In genomic region chr4:47037321-47037657, GRCm38 (mm10) we compare ENCODE assay signal across 8 mouse cellular contexts. TPM values are rescaled to one million over a fixed set of nuclear protein-coding genes. Genes with fewer than 3 reads are reported as not detected.
DNase-seq lines count a peak whose midpoint lies in the region; ATAC-seq and TF ChIP-seq lines count a peak whose summit lies in the region.
"Had no signal": no experiment of that assay in that cellular context is flagged by ENCODE, and none has a peak within 500 bp of the region (broad histone marks: within the 10 kb centered on the region; RNA-seq: fewer than 3 reads in every experiment).

No protein-coding gene starts in this region.

- no peaks in the 10 kb centered on the region for H3K4me1 ChIP-seq in forebrain, embryonic 16.5 days (replicated peaks; ENCODE audit: control insufficient read depth, insufficient read depth, low read length)
- H3K4me1 ChIP-seq in hindbrain, postnatal 0 days (ENCODE audit: insufficient read depth, low read length): peaks cover 4% of the 10 kb centered on the region; the same call in 1 of the 2 replicates
- peaks cover 16% of the 10 kb centered on the region for H3K4me1 ChIP-seq in midbrain, embryonic 13.5 days (replicated peaks)

- H3K9ac ChIP-seq in forebrain, embryonic 16.5 days (replicated peaks; ENCODE audit: low read depth, low read length): no peak overlapping the region
- no peak overlapping the region for H3K9ac ChIP-seq in hindbrain, postnatal 0 days (replicated peaks; ENCODE audit: low read length)
- H3K9ac ChIP-seq in midbrain, embryonic 13.5 days (replicated peaks): no peak overlapping the region

- 0 out of 2 replicates have a peak, but pooled peaks cover 2% of the 10 kb centered on the region for H3K36me3 ChIP-seq in forebrain, embryonic 16.5 days (ENCODE audit: control insufficient read depth, insufficient read depth)
- peaks cover 17% of the 10 kb centered on the region; the same call in 1 of the 2 replicates for H3K36me3 ChIP-seq in hindbrain, postnatal 0 days (ENCODE audit: insufficient read depth, low read length)
- peaks cover 45% of the 10 kb centered on the region for H3K36me3 ChIP-seq in midbrain, embryonic 13.5 days

- no peak overlapping the region for H3K4me3 ChIP-seq in forebrain, embryonic 16.5 days (replicated peaks; ENCODE audit: low read length)
- H3K4me3 ChIP-seq in hindbrain, postnatal 0 days (ENCODE audit: low read length): no peak overlapping the region
- H3K4me3 ChIP-seq in midbrain, embryonic 13.5 days (replicated peaks): no peak overlapping the region
- H3K4me3 ChIP-seq: megakaryocyte, embryonic 14.5 days had no signal

- peak; percentile 66; the same call in 1 of the 2 replicates for ATAC-seq in forebrain, embryonic 16.5 days
- peak; percentile 73 for ATAC-seq in hindbrain, postnatal 0 days
- peak; percentile 68; the same call in 1 of the 2 replicates for ATAC-seq in midbrain, embryonic 13.5 days

- peak; percentile 75 for DNase-seq in R1 (ENCODE audit: low read depth, low spot score)
- peak; percentile 73 for DNase-seq in cerebellum, adult 11-12 months
- DNase-seq in hindbrain, postnatal 0 days (ENCODE audit: low spot score): peak; percentile 92
- DNase-seq in left cerebral cortex, postnatal 14 days (ENCODE audit: low spot score in 2 of 2): peak; percentile 71 to 90
- DNase-seq in spleen, adult 12 weeks (ENCODE audit: low spot score): peak; percentile 56

- TF ChIP-seq CTCF in hindbrain, postnatal 0 days (IDR thresholded peaks at IDR 0.05; ENCODE audit: low read depth): peak; percentile 100

- no peaks in the 10 kb centered on the region for H3K27me3 ChIP-seq in forebrain, embryonic 16.5 days (replicated peaks; ENCODE audit: control insufficient read depth, insufficient read depth, low read length)
- H3K27me3 ChIP-seq in hindbrain, postnatal 0 days (ENCODE audit: insufficient read depth, low read length): no peaks in the 10 kb centered on the region
- H3K27me3 ChIP-seq in midbrain, embryonic 13.5 days: no peaks in the 10 kb centered on the region

- intact Hi-C loops in left cerebral cortex, postnatal 14 days (cut with DNase I): loop anchor here (5.0 kb wide), 2 partner anchors 350 to 425 kb away; no protein-coding TSS in a partner anchor

- H3K4me2 ChIP-seq in forebrain, embryonic 16.5 days (ENCODE audit: low read length): no peak overlapping the region
- no peak overlapping the region for H3K4me2 ChIP-seq in hindbrain, postnatal 0 days (ENCODE audit: low read depth, low read length)
- no peak overlapping the region for H3K4me2 ChIP-seq in midbrain, embryonic 13.5 days (replicated peaks)

- no peaks in the 10 kb centered on the region for H3K9me3 ChIP-seq in forebrain, embryonic 16.5 days (ENCODE audit: control insufficient read depth, low read length)
- no peaks in the 10 kb centered on the region for H3K9me3 ChIP-seq in hindbrain, postnatal 0 days (ENCODE audit: low read length)
- H3K9me3 ChIP-seq in midbrain, embryonic 13.5 days: no peaks in the 10 kb centered on the region
- H3K9me3 ChIP-seq: megakaryocyte, embryonic 14.5 days had no signal

- H3K27ac ChIP-seq in forebrain, embryonic 16.5 days (ENCODE audit: low read length): no peak overlapping the region
- H3K27ac ChIP-seq in hindbrain, postnatal 0 days: no peak overlapping the region
- H3K27ac ChIP-seq in midbrain, embryonic 13.5 days: no peak overlapping the region

- 20% methylated on average over 5 of the region's 5 CpGs for WGBS in forebrain, embryonic 16.5 days
- 13% methylated on average over 5 of the region's 5 CpGs for WGBS in hindbrain, postnatal 0 days
- WGBS in midbrain, embryonic 13.5 days: 21% methylated on average over 5 of the region's 5 CpGs

RNA-seq across cellular contexts. Expression of gene Anks6, which starts 19.9 kb away (rescaled TPM):
- 4.6 and 4.9 TPM in 2 replicates for polyA plus RNA-seq in forebrain, embryonic 16.5 days (2015; fragmentation: Nextera tagmentation; extraction: Ambion mirVana)
- total RNA-seq in hindbrain, postnatal 0 days (2014; rRNA removed): 11.1 and 13.4 TPM in 2 replicates
- 3.0 and 3.2 TPM in 2 replicates for polyA plus RNA-seq in hindbrain, postnatal 0 days (2015; fragmentation: Nextera tagmentation; extraction: Ambion mirVana)
- total RNA-seq in left cerebral cortex, postnatal 14 days (2021): 10 to 100 TPM; 18.4 to 22.6 TPM
- 3.9 and 4.4 TPM in 2 replicates for polyA plus RNA-seq in midbrain, embryonic 13.5 days (2015; fragmentation: Nextera tagmentation; extraction: Ambion mirVana)

RNA-seq across cellular contexts. Expression of gene Gabbr2, which starts 45.6 kb away (rescaled TPM):
- 3.9 and 5.5 TPM in 2 replicates for polyA plus RNA-seq in forebrain, embryonic 16.5 days (2015; fragmentation: Nextera tagmentation; extraction: Ambion mirVana)
- 98.9 and 115 TPM in 2 replicates for total RNA-seq in hindbrain, postnatal 0 days (2014; rRNA removed)
- 16.7 and 17.7 TPM in 2 replicates for polyA plus RNA-seq in hindbrain, postnatal 0 days (2015; fragmentation: Nextera tagmentation; extraction: Ambion mirVana)
- 100 to 1,000 TPM; 292 to 302 TPM for total RNA-seq in left cerebral cortex, postnatal 14 days (2021)
- 3.0 and 3.8 TPM in 2 replicates for polyA plus RNA-seq in midbrain, embryonic 13.5 days (2015; fragmentation: Nextera tagmentation; extraction: Ambion mirVana)

RNA-seq across cellular contexts. Expression of gene Galnt12, which starts 54.4 kb away (rescaled TPM):
- 0.50 and 0.85 TPM in 2 replicates for polyA plus RNA-seq in forebrain, embryonic 16.5 days (2015; fragmentation: Nextera tagmentation; extraction: Ambion mirVana)
- 1.5 and 1.7 TPM in 2 replicates for total RNA-seq in hindbrain, postnatal 0 days (2014; rRNA removed)
- polyA plus RNA-seq in hindbrain, postnatal 0 days (2015; fragmentation: Nextera tagmentation; extraction: Ambion mirVana): 1.2 and 1.4 TPM in 2 replicates
- 1 to 10 TPM in 1 of 2 experiments, under 1 TPM in 1; 0.85 to 1.3 TPM for total RNA-seq in left cerebral cortex, postnatal 14 days (2021)
- polyA plus RNA-seq in midbrain, embryonic 13.5 days (2015; fragmentation: Nextera tagmentation; extraction: Ambion mirVana): 2.7 and 5.6 TPM in 2 replicates
